In genomic region chr4:119421921-119422293, GRCm38 (mm10) we compare ENCODE assay signal across 8 mouse cellular contexts. TPM values are rescaled to one million over a fixed set of nuclear protein-coding genes. Genes with fewer than 3 reads are reported as not detected.
DNase-seq lines count a peak whose midpoint lies in the region; ATAC-seq and TF ChIP-seq lines count a peak whose summit lies in the region.

No protein-coding gene starts in this region.

- no peak for TF ChIP-seq CTCF in MEL (IDR thresholded peaks at IDR 0.05 in 2 of 3, conservative IDR thresholded peaks at IDR 0.05 in 1 of 3; ENCODE audit: control insufficient read depth in 1 of 3, insufficient read depth in 1 of 3, low read depth in 2 of 3, low read length in 3 of 3, poor library complexity in 1 of 3, severe bottlenecking in 1 of 3)

- H3K27me3 ChIP-seq in kidney, embryonic 15.5 days = no peaks in the 10 kb centered on the region
- no peaks in the 10 kb centered on the region for H3K27me3 ChIP-seq in MEL (ENCODE audit: control insufficient read depth in 1 of 2, insufficient read depth in 2 of 2, low read length in 2 of 2)
- H3K27me3 ChIP-seq in erythroblast, embryonic 14.5 days (ENCODE audit: control insufficient read depth) = peaks cover under 1% of the 10 kb centered on the region; the same call in 1 of the 2 replicates
- no peaks in the 10 kb centered on the region for H3K27me3 ChIP-seq in intestine, embryonic 14.5 days (replicated peaks; ENCODE audit: control insufficient read depth, insufficient read depth, low read length)
- H3K27me3 ChIP-seq in midbrain, embryonic 13.5 days = peaks cover 13% of the 10 kb centered on the region; the same call in 1 of the 2 replicates

- TF ChIP-seq POLR2A in MEL (IDR thresholded peaks at IDR 0.05; ENCODE audit: control insufficient read depth in 1 of 2, insufficient read depth in 1 of 2, low read depth in 1 of 2, low read length in 2 of 2, poor library complexity in 1 of 2) = peak in 1 of 2 experiments; percentile 75; a peak in 1 of 4 replicates

- TF ChIP-seq EP300 in MEL (IDR thresholded peaks at IDR 0.05; ENCODE audit: low read depth in 1 of 2, low read length in 2 of 2) = no peak

- H3K79me2 ChIP-seq in MEL (ENCODE audit: control insufficient read depth, insufficient read depth, low read length, poor library complexity) = no peaks in the 10 kb centered on the region; the same call in 1 of the 2 replicates

- peak overlapping the region; percentile 69 for H3K9ac ChIP-seq in kidney, embryonic 15.5 days
- peak overlapping the region; percentile 86 for H3K9ac ChIP-seq in MEL (ENCODE audit: control insufficient read depth, low read depth, low read length, poor library complexity, severe bottlenecking)
- H3K9ac ChIP-seq in intestine, embryonic 14.5 days (ENCODE audit: low read length) = peak overlapping the region; percentile 62
- peak overlapping the region; percentile 86 for H3K9ac ChIP-seq in midbrain, embryonic 13.5 days (replicated peaks)

- no peaks in the 10 kb centered on the region for H3K9me3 ChIP-seq in kidney, embryonic 15.5 days (replicated peaks)
- H3K9me3 ChIP-seq in MEL (replicated peaks; ENCODE audit: insufficient read depth, low read length) = no peaks in the 10 kb centered on the region
- H3K9me3 ChIP-seq in erythroblast, embryonic 14.5 days (ENCODE audit: control insufficient read depth, low read length) = no peaks in the 10 kb centered on the region
- H3K9me3 ChIP-seq in intestine, embryonic 14.5 days (ENCODE audit: control insufficient read depth, low read length) = no peaks in the 10 kb centered on the region
- no peaks in the 10 kb centered on the region for H3K9me3 ChIP-seq in midbrain, embryonic 13.5 days

- peak overlapping the region; percentile 97 for H3K27ac ChIP-seq in kidney, embryonic 15.5 days
- 0 out of 2 replicates have a peak overlapping the region, but pooled peaks have one; percentile 46 for H3K27ac ChIP-seq in MEL (ENCODE audit: control insufficient read depth, low read depth, low read length)
- peak overlapping the region; percentile 86 for H3K27ac ChIP-seq in intestine, embryonic 14.5 days (ENCODE audit: low read depth)
- H3K27ac ChIP-seq in midbrain, embryonic 13.5 days = peak overlapping the region; percentile 85

- peak; percentile 64; the same call in 1 of the 2 replicates for ATAC-seq in kidney, embryonic 15.5 days (replicated peaks; ENCODE audit: low FRiP score)
- ATAC-seq in intestine, embryonic 14.5 days (replicated peaks; ENCODE audit: low FRiP score, low TSS enrichment, low read depth) = peak; percentile 66; the same call in 1 of the 2 replicates
- ATAC-seq in midbrain, embryonic 13.5 days = peak; percentile 77; the same call in 1 of the 2 replicates

- peak overlapping the region; percentile 91 for H3K4me2 ChIP-seq in kidney, embryonic 15.5 days
- H3K4me2 ChIP-seq in intestine, embryonic 14.5 days (ENCODE audit: low read length) = peak overlapping the region; percentile 68
- peak overlapping the region; percentile 82 for H3K4me2 ChIP-seq in midbrain, embryonic 13.5 days (replicated peaks)

- no peak for DNase-seq in kidney, adult 18-20 months
- DNase-seq in MEL (ENCODE audit: low read depth, low spot score) = no peak
- peak; percentile 85 for DNase-seq in intestine, embryonic 14.5 days (ENCODE audit: low spot score)
- no peak for DNase-seq in embryo, embryonic 9.5 days (ENCODE audit: extremely low spot score)
- DNase-seq in spleen, postnatal 36 days (ENCODE audit: low spot score in 2 of 2) = no peak

- WGBS in kidney, embryonic 15.5 days = under 1% methylated on average over 31 of the region's 31 CpGs
- WGBS in intestine, embryonic 14.5 days = 1% methylated on average over 20 of the region's 31 CpGs
- WGBS in midbrain, embryonic 13.5 days = under 1% methylated on average over 31 of the region's 31 CpGs

- peaks cover 28% of the 10 kb centered on the region for H3K4me1 ChIP-seq in kidney, embryonic 15.5 days
- H3K4me1 ChIP-seq in MEL (ENCODE audit: control insufficient read depth in 1 of 2, insufficient read depth in 2 of 2, low read length in 2 of 2) = peaks cover 4 to 23% of the 10 kb centered on the region in 2 experiments
- peaks cover 73% of the 10 kb centered on the region for H3K4me1 ChIP-seq in erythroblast, embryonic 14.5 days (ENCODE audit: control insufficient read depth)
- H3K4me1 ChIP-seq in intestine, embryonic 14.5 days (replicated peaks; ENCODE audit: control insufficient read depth, insufficient read depth, low read length) = peaks cover 8% of the 10 kb centered on the region
- peaks cover 24% of the 10 kb centered on the region for H3K4me1 ChIP-seq in midbrain, embryonic 13.5 days (replicated peaks)

- peak overlapping the region; percentile 61 for H3K4me3 ChIP-seq in kidney, embryonic 15.5 days (replicated peaks)
- peak overlapping the region; percentile 75 to 94 for H3K4me3 ChIP-seq in MEL (ENCODE audit: control insufficient read depth in 1 of 2, insufficient read depth in 1 of 2, low read depth in 2 of 2, low read length in 2 of 2)
- peak overlapping the region; percentile 68 for H3K4me3 ChIP-seq in erythroblast, embryonic 14.5 days (replicated peaks)
- H3K4me3 ChIP-seq in intestine, embryonic 14.5 days (ENCODE audit: low read depth, low read length) = peak overlapping the region; percentile 63
- H3K4me3 ChIP-seq in midbrain, embryonic 13.5 days (replicated peaks) = peak overlapping the region; percentile 71

- H3K36me3 ChIP-seq in kidney, embryonic 15.5 days = peaks cover 20% of the 10 kb centered on the region
- peaks cover 0 to 22% of the 10 kb centered on the region in 2 experiments; a peak in 2 of 4 replicates for H3K36me3 ChIP-seq in MEL (ENCODE audit: control insufficient read depth in 1 of 2, insufficient read depth in 2 of 2, low read length in 2 of 2)
- H3K36me3 ChIP-seq in erythroblast, embryonic 14.5 days (ENCODE audit: control insufficient read depth) = no peaks in the 10 kb centered on the region
- no peaks in the 10 kb centered on the region for H3K36me3 ChIP-seq in intestine, embryonic 14.5 days (ENCODE audit: control insufficient read depth, insufficient read depth, low read length)
- H3K36me3 ChIP-seq in midbrain, embryonic 13.5 days = no peaks in the 10 kb centered on the region

- TF ChIP-seq RAD21 in MEL (IDR thresholded peaks at IDR 0.05; ENCODE audit: low read depth, low read length) = no peak

TF ChIP-seq in MEL, 35 proteins besides CTCF, POLR2A, EP300 and RAD21 (continues in another document):
- TF ChIP-seq MEF2A (IDR thresholded peaks at IDR 0.05; ENCODE audit: extremely low read depth, insufficient replicate concordance, low read depth, low read length, poor library complexity, severe bottlenecking) = no peak
- no peak for TF ChIP-seq TBP (IDR thresholded peaks at IDR 0.05; ENCODE audit: low read depth, low read length)
- TF ChIP-seq JUND (IDR thresholded peaks at IDR 0.05; ENCODE audit: low read depth, low read length) = no peak
- no peak for TF ChIP-seq NRF1 (IDR thresholded peaks at IDR 0.05; ENCODE audit: insufficient read depth, low read depth, low read length, poor library complexity, severe bottlenecking)
- no peak for TF ChIP-seq POLR2AphosphoS2 (IDR thresholded peaks at IDR 0.05; ENCODE audit: low read length)
- no peak for TF ChIP-seq SMC3 (IDR thresholded peaks at IDR 0.05; ENCODE audit: low read depth, low read length)
- no peak for TF ChIP-seq MYB (IDR thresholded peaks at IDR 0.05; ENCODE audit: low read depth, low read length)
- no peak for TF ChIP-seq HCFC1 (IDR thresholded peaks at IDR 0.05; ENCODE audit: low read depth, low read length)
- TF ChIP-seq GATA1 (IDR thresholded peaks at IDR 0.05; ENCODE audit: low read depth, low read length) = no peak
- no peak for TF ChIP-seq E2F4 (IDR thresholded peaks at IDR 0.05; ENCODE audit: borderline replicate concordance, low read depth, low read length)
- TF ChIP-seq GABPA (IDR thresholded peaks at IDR 0.05; ENCODE audit: low read depth, low read length) = no peak
- no peak for TF ChIP-seq USF2 (IDR thresholded peaks at IDR 0.05; ENCODE audit: borderline replicate concordance in 1 of 2, insufficient read depth in 1 of 2, low read depth in 1 of 2, low read length in 2 of 2)
- TF ChIP-seq BHLHE40 (IDR thresholded peaks at IDR 0.05; ENCODE audit: borderline replicate concordance, low read depth, low read length) = no peak
- no peak for TF ChIP-seq ELF1 (IDR thresholded peaks at IDR 0.05; ENCODE audit: low read depth, low read length)
- TF ChIP-seq MYC (IDR thresholded peaks at IDR 0.05; ENCODE audit: low read depth, low read length) = no peak
- TF ChIP-seq ZMIZ1 (IDR thresholded peaks at IDR 0.05; ENCODE audit: low read depth, low read length) = no peak
- TF ChIP-seq MAX (IDR thresholded peaks at IDR 0.05; ENCODE audit: low read length) = no peak

RNA-seq across cellular contexts. Expression of gene Ppcs, which starts 0.3 kb away (rescaled TPM):
- polyA plus RNA-seq in kidney, embryonic 15.5 days (2015; fragmentation: Nextera tagmentation; extraction: Ambion mirVana) = 41.6 and 44.1 TPM in 2 replicates
- total RNA-seq in MEL (2012; rRNA removed) = 7.6 and 8.4 TPM in 2 replicates
- 1 to 10 TPM in 1 of 2 experiments, not detected in 1; 7.4 TPM for polyA plus RNA-seq in MEL (2012; ENCODE audit: insufficient read depth in 1 of 2, insufficient read length in 2 of 2, low read depth in 1 of 2, low replicate concordance in 2 of 2, missing spikeins in 1 of 2)
- 0.11 and 0.17 TPM in 2 replicates for polyA plus RNA-seq in erythroblast, embryonic 14.5 days (2012)
- 36.5 and 39.8 TPM in 2 replicates for polyA plus RNA-seq in intestine, embryonic 14.5 days (2014; fragmentation: Nextera tagmentation; extraction: Ambion mirVana)
- 17.7 and 18.2 TPM in 2 replicates for polyA plus RNA-seq in midbrain, embryonic 13.5 days (2015; fragmentation: Nextera tagmentation; extraction: Ambion mirVana)

RNA-seq across cellular contexts. Expression of gene Zmynd12, which starts 0.7 kb away (rescaled TPM):
- 0.44 and 0.51 TPM in 2 replicates for polyA plus RNA-seq in kidney, embryonic 15.5 days (2015; fragmentation: Nextera tagmentation; extraction: Ambion mirVana)
- total RNA-seq in MEL (2012; rRNA removed) = not detected in 2 replicates
- polyA plus RNA-seq in MEL (2012; ENCODE audit: insufficient read depth in 1 of 2, insufficient read length in 2 of 2, low read depth in 1 of 2, low replicate concordance in 2 of 2, missing spikeins in 1 of 2) = under 1 TPM in 1 of 2 experiments, not detected in 1; 0.04 TPM
- not detected in 2 replicates for polyA plus RNA-seq in erythroblast, embryonic 14.5 days (2012)
- polyA plus RNA-seq in intestine, embryonic 14.5 days (2014; fragmentation: Nextera tagmentation; extraction: Ambion mirVana) = 0.12 and 0.28 TPM in 2 replicates
- 0.28 and 0.76 TPM in 2 replicates for polyA plus RNA-seq in midbrain, embryonic 13.5 days (2015; fragmentation: Nextera tagmentation; extraction: Ambion mirVana)

RNA-seq across cellular contexts. Expression of gene Ccdc30, which starts 6.6 kb away (rescaled TPM):
- 6.6 and 6.8 TPM in 2 replicates for polyA plus RNA-seq in kidney, embryonic 15.5 days (2015; fragmentation: Nextera tagmentation; extraction: Ambion mirVana)
- total RNA-seq in MEL (2012; rRNA removed) = not detected in 2 replicates
- polyA plus RNA-seq in MEL (2012; ENCODE audit: insufficient read depth in 1 of 2, insufficient read length in 2 of 2, low read depth in 1 of 2, low replicate concordance in 2 of 2, missing spikeins in 1 of 2) = not detected
- not detected in 2 replicates for polyA plus RNA-seq in erythroblast, embryonic 14.5 days (2012)
- 4.1 and 5.1 TPM in 2 replicates for polyA plus RNA-seq in intestine, embryonic 14.5 days (2014; fragmentation: Nextera tagmentation; extraction: Ambion mirVana)
- 19.2 and 19.7 TPM in 2 replicates for polyA plus RNA-seq in midbrain, embryonic 13.5 days (2015; fragmentation: Nextera tagmentation; extraction: Ambion mirVana)

Comparison
In these comparisons a context has a peak if more than half of its experiments do, and no peak if none do; other contexts are left out.
1. H3K27ac ChIP-seq: peak in every context shown above with its lines; median percentile 97 in kidney, embryonic 15.5 days; 86 in intestine, embryonic 14.5 days; 85 in midbrain, embryonic 13.5 days; 46 in MEL.